Mouse (Mus musculus): ENCODE data around the gene Syngr3.

DNA sequence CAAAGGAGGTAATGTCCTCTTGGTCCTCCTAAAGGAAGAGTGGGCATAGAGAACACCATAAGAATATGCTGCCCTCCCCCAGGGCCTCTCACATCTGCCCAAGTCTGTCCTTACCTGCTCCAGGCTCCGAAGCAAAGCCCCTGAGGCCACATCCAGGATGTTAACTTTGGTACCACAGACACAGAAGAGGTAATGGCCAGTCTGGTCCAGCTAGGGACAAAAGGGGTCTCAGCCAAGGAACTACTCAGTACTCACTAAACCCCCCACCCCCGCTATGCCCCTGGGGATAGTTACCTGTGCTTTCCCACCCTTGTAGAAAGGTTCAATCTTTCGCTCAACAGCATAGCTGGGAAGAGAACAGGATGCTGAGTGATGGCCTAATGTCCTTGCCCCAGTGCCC, 16.1 kb upstream of the Syngr3 start:
- TF ChIP-seq ZNF384 (IDR thresholded peaks at IDR 0.05; ENCODE audit: low read depth, low read length), result no peak
- TF ChIP-seq HCFC1 (IDR thresholded peaks at IDR 0.05; ENCODE audit: borderline replicate concordance, insufficient read depth, low read length), result no peak
- TF ChIP-seq MAFK (IDR thresholded peaks at IDR 0.05; ENCODE audit: insufficient read depth, low read depth, low read length), result no peak
- no peak for TF ChIP-seq CHD2 (IDR thresholded peaks at IDR 0.05; ENCODE audit: low read depth, low read length)
